Mouse (Mus musculus) limb, embryonic 15.5 days (tissue): ENCODE measurements around the gene Hsd17b3. TPM values are rescaled to one million over a fixed set of nuclear protein-coding genes. Genes with fewer than 3 reads are reported as not detected.

ENCODE experiments used
- ATAC-seq: fragments of 200-750 bp; cut with Nextera tagmentation; 2 replicates; pipeline ENCODE4 v1.8.0; 2017; ENCODE audit warnings: low read depth, moderate TSS enrichment; ENCODE audit not compliant: insufficient number of reproducible peaks, low FRiP score, low TSS enrichment
- H3K27ac ChIP-seq: fragments of 300-500 bp; sonication (generic); 2 replicates; pipeline ENCODE4 v1.5.1; 2015; ENCODE audit warnings: moderate library complexity, mild to moderate bottlenecking, inconsistent platforms
- H3K27me3 ChIP-seq: fragments of 300-500 bp; sonication (generic); 2 replicates; pipeline ENCODE4 v1.6.1; 2015; ENCODE audit warnings: inconsistent platforms
- H3K36me3 ChIP-seq: fragments of 300-500 bp; sonication (generic); 2 replicates; pipeline ENCODE4 v1.6.1; 2015; ENCODE audit warnings: inconsistent platforms
- H3K4me1 ChIP-seq: fragments of 300-500 bp; sonication (generic); 2 replicates; pipeline ENCODE4 v1.6.1; 2015; ENCODE audit warnings: inconsistent platforms
- H3K4me2 ChIP-seq: fragments of 300-500 bp; sonication (generic); 2 replicates; pipeline ENCODE4 v1.6.1; 2015; ENCODE audit warnings: mild to moderate bottlenecking, inconsistent platforms
- H3K4me3 ChIP-seq: fragments of 300-500 bp; sonication (generic); 2 replicates; pipeline ENCODE4 v1.5.1; 2015; ENCODE audit warnings: mild to moderate bottlenecking, inconsistent platforms
- H3K9ac ChIP-seq: fragments of 300-500 bp; sonication (generic); 2 replicates; pipeline ENCODE4 v1.6.1; 2015; ENCODE audit warnings: inconsistent platforms
- H3K9me3 ChIP-seq: fragments of 300-500 bp; sonication (generic); 2 replicates; pipeline ENCODE4 v1.6.1; 2016; ENCODE audit warnings: inconsistent platforms
- WGBS: fragments of 180-500 bp; shearing (Covaris S2); methylation state at CpG from one replicate; pipeline ENCODE4 v1.1.7; 2015; 5-methylcytosine and 5-hydroxymethylcytosine counted together
- polyA plus RNA-seq: library from polyadenylated mRNA; unstranded; fragments of >200 nt; fragmentation: Nextera tagmentation; extraction: Ambion mirVana; gene quantifications from 2 replicates; pipeline ENCODE4 v1.2.1, GENCODE M21; 2015

Hsd17b3 gene
- polyA plus RNA-seq, 1 experiment from 2014 or later, result not detected

GRCm38 (mm10) chr13:64038114-64038513 is 50.9 kb downstream of the Hsd17b3 start:
- ATAC-seq, result no peak
- no peak overlapping the region for H3K4me2 ChIP-seq
- H3K27ac ChIP-seq, result no peak overlapping the region
- H3K4me3 ChIP-seq, result no peak overlapping the region
- no peaks in the 10 kb centered on the region for H3K36me3 ChIP-seq
- 0 out of 2 replicates have a peak, but pooled peaks cover 3% of the 10 kb centered on the region for H3K27me3 ChIP-seq
- H3K9me3 ChIP-seq, result no peaks in the 10 kb centered on the region
- H3K4me1 ChIP-seq, result peaks cover 9% of the 10 kb centered on the region; the same call in 1 of the 2 replicates
- H3K9ac ChIP-seq, result no peak overlapping the region

GRCm38 (mm10) chr13:64036079-64037011 is 52.7 kb downstream of the Hsd17b3 start:
- 18% methylated on average over 13 of the region's 13 CpGs for WGBS
- H3K9me3 ChIP-seq, result no peaks in the 10 kb centered on the region
- no peak for ATAC-seq
- no peak overlapping the region for H3K4me3 ChIP-seq
- H3K36me3 ChIP-seq, result no peaks in the 10 kb centered on the region
- H3K27ac ChIP-seq, result no peak overlapping the region
- peaks cover 9% of the 10 kb centered on the region; the same call in 1 of the 2 replicates for H3K4me1 ChIP-seq
- H3K4me2 ChIP-seq, result no peak overlapping the region
- 0 out of 2 replicates have a peak, but pooled peaks cover 3% of the 10 kb centered on the region for H3K27me3 ChIP-seq
- no peak overlapping the region for H3K9ac ChIP-seq

- Histone ChIP-seq H3K4me2 (no peak overlapping the region), H3K9ac (no peak overlapping the region), H3K36me3 (no peaks in the 10 kb centered on the region), H3K9me3 (no peaks in the 10 kb centered on the region), H3K4me3 (no peak overlapping the region), H3K27me3 (0 out of 2 replicates have a peak, but pooled peaks cover 3% of the 10 kb centered on the region), H3K4me1 (peaks cover 6% of the 10 kb centered on the region; the same call in 1 of the 2 replicates), H3K27ac (no peak overlapping the region)
- WGBS, result 50% methylated on average over 8 of the region's 8 CpGs
- no peak for ATAC-seq
These were observed 54.0 kb downstream of the Hsd17b3 start for GRCm38 (mm10) chr13:64035036-64035435.

- H3K4me3 ChIP-seq, result no peak overlapping the region
- no peak for ATAC-seq
- no peak overlapping the region for H3K9ac ChIP-seq
- WGBS, result 69% methylated on average over 6 of the region's 6 CpGs
- no peak overlapping the region for H3K27ac ChIP-seq
- 0 out of 2 replicates have a peak, but pooled peaks cover 3% of the 10 kb centered on the region for H3K27me3 ChIP-seq
- H3K9me3 ChIP-seq, result no peaks in the 10 kb centered on the region
- no peaks in the 10 kb centered on the region for H3K36me3 ChIP-seq
- peaks cover 4% of the 10 kb centered on the region; the same call in 1 of the 2 replicates for H3K4me1 ChIP-seq
- no peak overlapping the region for H3K4me2 ChIP-seq
These were observed 55.1 kb downstream of the Hsd17b3 start for GRCm38 (mm10) chr13:64033921-64034320.

- H3K4me2 ChIP-seq, result no peak overlapping the region
- H3K27me3 ChIP-seq, result 0 out of 2 replicates have a peak, but pooled peaks cover 3% of the 10 kb centered on the region
- no peak overlapping the region for H3K9ac ChIP-seq
- H3K36me3 ChIP-seq, result no peaks in the 10 kb centered on the region
- H3K4me3 ChIP-seq, result no peak overlapping the region
- H3K4me1 ChIP-seq, result peaks cover 4% of the 10 kb centered on the region; the same call in 1 of the 2 replicates
- no peak overlapping the region for H3K27ac ChIP-seq
- H3K9me3 ChIP-seq, result no peaks in the 10 kb centered on the region
- ATAC-seq, result no peak
- WGBS, result 66% methylated on average over 4 of the region's 4 CpGs
These were observed 55.8 kb downstream of the Hsd17b3 start for GRCm38 (mm10) chr13:64033181-64033580.

GRCm38 (mm10) chr13:64031254-64031653 is 57.8 kb downstream of the Hsd17b3 start:
- no peaks in the 10 kb centered on the region for H3K4me1 ChIP-seq
- no peaks in the 10 kb centered on the region for H3K36me3 ChIP-seq
- no peak overlapping the region for H3K4me3 ChIP-seq
- H3K27ac ChIP-seq, result no peak overlapping the region
- 60% methylated on average over 4 of the region's 4 CpGs for WGBS
- H3K4me2 ChIP-seq, result no peak overlapping the region
- no peak overlapping the region for H3K9ac ChIP-seq
- ATAC-seq, result no peak
- H3K27me3 ChIP-seq, result no peaks in the 10 kb centered on the region
- no peaks in the 10 kb centered on the region for H3K9me3 ChIP-seq

- no peak for ATAC-seq
- Histone ChIP-seq H3K4me1 (no peaks in the 10 kb centered on the region), H3K27me3 (no peaks in the 10 kb centered on the region), H3K4me2 (no peak overlapping the region), H3K27ac (no peak overlapping the region), H3K4me3 (no peak overlapping the region), H3K36me3 (no peaks in the 10 kb centered on the region), H3K9ac (no peak overlapping the region), H3K9me3 (no peaks in the 10 kb centered on the region)
- 32% methylated on average over 1 of the region's 1 CpGs for WGBS
These were observed 58.2 kb downstream of the Hsd17b3 start for GRCm38 (mm10) chr13:64030792-64031191.

- no peak for ATAC-seq
- Histone ChIP-seq H3K36me3 (no peaks in the 10 kb centered on the region), H3K27me3 (no peaks in the 10 kb centered on the region), H3K4me1 (peaks cover 18% of the 10 kb centered on the region), H3K4me2 (no peak overlapping the region), H3K9ac (no peak overlapping the region), H3K27ac (no peak overlapping the region), H3K4me3 (no peak overlapping the region), H3K9me3 (no peaks in the 10 kb centered on the region)
- WGBS, result 59% methylated on average over 4 of the region's 4 CpGs
These were observed 64.2 kb downstream of the Hsd17b3 start for GRCm38 (mm10) chr13:64024803-64025202.

- H3K4me1 ChIP-seq, result peaks cover 18% of the 10 kb centered on the region
- H3K4me3 ChIP-seq, result no peak overlapping the region
- no peaks in the 10 kb centered on the region for H3K9me3 ChIP-seq
- 50% methylated on average over 15 of the region's 15 CpGs for WGBS
- H3K4me2 ChIP-seq, result no peak overlapping the region
- H3K9ac ChIP-seq, result no peak overlapping the region
- H3K36me3 ChIP-seq, result no peaks in the 10 kb centered on the region
- H3K27ac ChIP-seq, result no peak overlapping the region; the same call in 1 of the 2 replicates
- ATAC-seq, result no peak
- no peaks in the 10 kb centered on the region for H3K27me3 ChIP-seq
These were observed 66.1 kb downstream of the Hsd17b3 start for GRCm38 (mm10) chr13:64022786-64023468.

GRCm38 (mm10) chr13:64020902-64021311 is 68.1 kb downstream of the Hsd17b3 start:
- H3K27me3 ChIP-seq, result no peaks in the 10 kb centered on the region
- peak overlapping the region; percentile 70 for H3K27ac ChIP-seq
- H3K9ac ChIP-seq, result no peak overlapping the region
- no peak overlapping the region for H3K4me3 ChIP-seq
- H3K36me3 ChIP-seq, result no peaks in the 10 kb centered on the region
- WGBS, result 18% methylated on average over 7 of the region's 7 CpGs
- no peaks in the 10 kb centered on the region for H3K9me3 ChIP-seq
- peak; percentile 86 for ATAC-seq
- peaks cover 18% of the 10 kb centered on the region for H3K4me1 ChIP-seq
- H3K4me2 ChIP-seq, result no peak overlapping the region

- Histone ChIP-seq H3K4me2 (no peak overlapping the region), H3K9me3 (no peaks in the 10 kb centered on the region), H3K27ac (no peak overlapping the region), H3K4me1 (peaks cover 18% of the 10 kb centered on the region), H3K4me3 (no peak overlapping the region), H3K9ac (no peak overlapping the region), H3K27me3 (no peaks in the 10 kb centered on the region), H3K36me3 (no peaks in the 10 kb centered on the region)
- 69% methylated on average over 10 of the region's 10 CpGs for WGBS
- no peak for ATAC-seq
These were observed 70.4 kb downstream of the Hsd17b3 start for GRCm38 (mm10) chr13:64018586-64019141.
